ENCODE assay signal across 22 mouse cellular contexts in the genomic region with DNA sequence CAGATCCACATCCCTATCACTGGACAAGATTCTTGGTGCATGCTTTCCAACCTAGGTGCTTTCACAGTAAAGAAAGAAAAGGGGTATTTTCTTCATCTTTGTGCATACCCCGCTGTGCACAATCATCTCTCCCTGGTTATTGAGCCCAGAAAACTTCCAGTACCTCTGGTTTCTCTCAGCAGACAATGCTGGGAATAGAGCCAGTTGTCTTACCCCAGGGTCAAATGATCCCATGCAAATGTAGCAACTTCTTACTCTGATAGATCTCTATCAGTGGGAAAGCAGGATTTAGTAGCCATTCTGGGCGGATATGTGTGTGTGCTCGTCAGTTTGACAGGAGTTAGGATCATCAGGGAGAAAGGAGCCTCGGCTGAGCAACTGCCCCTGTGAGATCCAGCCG.
"Had no signal": no experiment of that assay in that cellular context is flagged by ENCODE, and none has a peak within 500 bp of the region (broad histone marks: within the 10 kb centered on the region; RNA-seq: fewer than 3 reads in every experiment).

No protein-coding gene starts in this region.

- H3K4me1 ChIP-seq: heart, embryonic 12.5 days; limb, embryonic 10.5 days; limb, embryonic 12.5 days had no signal

- H3K36me3 ChIP-seq: heart, embryonic 12.5 days; hindbrain, embryonic 10.5 days; hindbrain, embryonic 13.5 days; hindbrain, embryonic 15.5 days; intestine, embryonic 15.5 days; limb, embryonic 10.5 days; limb, embryonic 12.5 days; liver, embryonic 13.5 days had no signal

- DNase-seq: gastrocnemius, adult 2 months; gastrocnemius, postnatal 10 days; gastrocnemius, postnatal 25 days; heart, adult 2 months; heart, postnatal 10 days; heart, postnatal 4 days; kidney, adult 18-20 months; kidney, adult 8-10 months; kidney, postnatal 10 days; kidney, postnatal 25 days; kidney, postnatal 4 days; liver; liver, embryonic 13.5 days had no signal

- H3K27ac ChIP-seq: gastrocnemius, adult 2 months; heart, adult 2 months; hindbrain, embryonic 10.5 days; hindbrain, embryonic 13.5 days; hindbrain, embryonic 15.5 days; intestine, embryonic 15.5 days; layer of hippocampus, adult 2 months; left cerebral cortex, adult 2 months; limb, embryonic 10.5 days; limb, embryonic 12.5 days; liver, embryonic 13.5 days had no signal

- H3K27me3 ChIP-seq: heart, embryonic 12.5 days; hindbrain, embryonic 13.5 days; hindbrain, embryonic 15.5 days; intestine, embryonic 15.5 days; limb, embryonic 12.5 days; liver, embryonic 13.5 days had no signal

- H3K9me3 ChIP-seq: heart, embryonic 12.5 days; hindbrain, embryonic 10.5 days; hindbrain, embryonic 13.5 days; hindbrain, embryonic 15.5 days; intestine, embryonic 15.5 days; limb, embryonic 10.5 days; limb, embryonic 12.5 days; liver, embryonic 13.5 days had no signal

- H3K4me3 ChIP-seq: gastrocnemius, adult 2 months; heart, adult 2 months; heart, embryonic 12.5 days; hindbrain, embryonic 10.5 days; hindbrain, embryonic 13.5 days; hindbrain, embryonic 15.5 days; intestine, embryonic 15.5 days; layer of hippocampus, adult 2 months; left cerebral cortex, adult 2 months; limb, embryonic 10.5 days; limb, embryonic 12.5 days; liver, embryonic 13.5 days had no signal
